Mouse (Mus musculus): Measurements from ENCODE around the gene Dzip1l.
"Not testable (repeated sequence)": the region's sequence is repeated elsewhere in the genome, so short reads cannot be mapped to it uniquely, and the experiment has no call there.

Gene Dzip1l

DNA sequence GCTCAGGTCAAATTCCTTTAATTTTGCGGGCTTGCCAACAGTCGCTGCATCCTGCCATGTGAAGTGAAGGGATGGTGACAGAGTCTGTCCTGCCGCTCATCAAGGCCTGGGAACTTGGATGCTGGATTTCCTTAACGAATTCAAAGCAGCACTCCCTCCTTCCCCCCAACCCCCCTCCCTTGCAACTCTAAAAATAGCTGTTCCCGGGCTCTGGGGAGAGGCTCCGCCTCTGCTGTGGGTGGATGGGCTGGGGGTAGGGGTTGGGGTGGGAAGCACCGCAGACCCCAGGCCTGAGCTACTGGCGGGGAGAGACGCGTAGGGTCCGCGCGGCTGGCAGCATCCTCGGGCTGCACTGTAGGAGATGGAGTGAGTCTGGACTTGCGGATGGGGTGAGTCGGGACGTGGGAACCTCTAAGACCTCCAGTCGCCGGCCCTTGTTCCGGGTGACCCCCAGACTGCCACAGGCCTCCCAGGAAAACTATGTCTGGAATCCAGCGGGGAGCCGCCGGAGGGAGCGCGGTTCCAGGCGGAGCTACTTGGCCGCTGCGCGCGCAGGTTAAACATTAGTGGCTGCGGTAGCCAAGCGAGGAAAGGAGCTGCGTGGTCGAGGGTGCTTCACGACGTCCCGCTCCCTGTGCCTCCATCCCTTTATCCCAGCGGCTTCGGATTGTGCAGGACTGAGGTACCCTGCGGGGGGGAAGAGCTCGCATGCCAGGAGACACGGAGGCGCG is at the start of gene Dzip1l:
TSS of gene Dzip1l (plus strand) at position 216 of the 731 bp plus-strand sequence.
- no peak for DNase-seq (ENCODE audit: extremely low read depth, low read depth)

DNA sequence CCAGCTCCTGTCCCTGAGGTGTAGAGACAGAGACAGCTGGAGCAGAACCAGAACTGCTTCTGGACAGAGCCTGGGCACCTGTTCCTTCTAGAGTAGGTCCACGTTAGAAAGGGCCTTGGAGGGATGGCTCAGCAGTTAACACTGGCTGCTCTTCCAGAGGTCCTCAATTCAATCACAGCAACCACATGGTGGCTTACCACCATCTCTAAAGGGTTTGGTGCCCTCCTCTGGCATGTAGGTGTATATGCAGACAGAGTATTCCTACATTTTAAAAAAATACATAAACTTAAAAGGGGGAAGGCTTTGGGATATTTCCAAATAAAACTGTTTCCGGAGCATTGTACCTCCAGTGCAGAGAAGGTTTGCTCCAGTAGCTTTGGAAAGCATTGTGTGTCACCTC is 48.6 kb upstream of the Dzip1l start:
- no peak for DNase-seq (ENCODE audit: extremely low read depth, low read depth)

DNA sequence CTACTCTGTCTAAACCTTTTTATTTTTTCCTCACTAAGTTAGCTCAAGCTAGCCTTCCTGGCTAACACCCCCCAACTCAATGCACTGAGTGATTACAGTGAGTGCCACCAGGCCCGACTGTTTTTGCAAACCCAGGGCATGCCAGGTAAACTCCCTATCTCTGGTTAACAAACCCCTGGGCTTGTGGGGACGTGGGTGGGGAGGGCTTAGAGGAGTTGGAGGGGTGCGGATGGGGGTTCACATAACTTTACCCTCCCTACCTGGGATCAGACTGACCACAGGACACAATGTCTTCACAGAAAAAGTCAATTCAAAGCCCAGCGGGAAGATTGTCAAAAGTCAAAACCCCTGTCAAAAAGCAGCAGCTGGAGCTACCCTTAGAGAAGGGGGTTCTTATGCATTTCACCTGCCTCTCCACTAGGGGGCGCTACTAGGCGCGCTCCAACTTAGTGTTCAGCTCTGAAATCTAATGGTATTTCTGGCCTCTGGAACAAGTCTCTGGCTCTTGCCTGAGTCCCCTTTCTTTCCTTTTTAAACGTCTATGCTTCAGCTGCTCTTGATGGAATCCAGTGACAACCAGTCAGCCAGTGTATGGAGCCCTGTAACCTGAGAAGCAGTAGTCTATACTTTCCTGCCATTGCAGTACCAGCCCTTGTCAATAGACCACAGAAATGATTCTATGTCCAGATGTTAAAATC is 41.6 kb upstream of the Dzip1l start:
- no peak for DNase-seq (ENCODE audit: extremely low read depth, low read depth)

DNA sequence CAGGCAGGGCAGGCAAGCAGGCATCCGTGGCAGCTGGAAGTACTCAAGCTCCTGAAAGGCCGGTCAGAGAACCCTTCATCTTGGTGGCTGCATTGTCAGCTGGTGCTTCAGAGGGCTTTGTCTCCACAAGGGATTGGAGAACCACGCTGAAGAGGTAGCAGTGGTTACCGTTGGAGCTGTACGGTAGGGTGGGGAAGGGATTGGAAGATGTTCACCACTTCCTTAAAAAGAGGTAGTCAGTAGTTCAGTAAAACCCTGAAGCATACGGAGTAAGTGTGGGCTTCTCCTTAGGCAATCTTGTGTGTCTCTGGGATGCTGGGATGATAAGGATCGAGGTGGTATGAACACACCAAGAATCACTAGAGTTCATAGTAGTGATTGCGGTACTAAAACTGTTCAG is 38.2 kb upstream of the Dzip1l start:
- DNase-seq (ENCODE audit: extremely low read depth, low read depth), result no peak

DNA sequence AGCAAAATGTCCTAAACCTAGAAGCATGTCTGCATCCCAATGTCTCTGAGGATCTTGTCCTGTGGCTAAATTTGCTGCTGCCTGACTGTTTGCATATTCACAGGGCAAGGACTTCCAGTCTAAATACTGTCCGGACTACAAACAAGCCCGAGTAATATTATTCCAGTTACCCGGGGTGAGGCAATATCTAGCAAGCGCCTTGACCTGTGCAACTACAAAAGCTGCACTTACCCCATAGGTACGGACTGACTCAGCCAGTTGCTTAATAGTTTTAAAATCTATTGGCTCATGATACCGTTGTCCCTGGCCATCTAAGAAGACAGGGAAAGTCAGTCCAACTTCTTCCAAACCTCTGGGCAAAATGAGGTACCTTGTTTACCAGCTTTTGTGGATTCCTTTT is 30.2 kb upstream of the Dzip1l start:
- not testable (repeated sequence) for DNase-seq (ENCODE audit: extremely low read depth, low read depth)

DNA sequence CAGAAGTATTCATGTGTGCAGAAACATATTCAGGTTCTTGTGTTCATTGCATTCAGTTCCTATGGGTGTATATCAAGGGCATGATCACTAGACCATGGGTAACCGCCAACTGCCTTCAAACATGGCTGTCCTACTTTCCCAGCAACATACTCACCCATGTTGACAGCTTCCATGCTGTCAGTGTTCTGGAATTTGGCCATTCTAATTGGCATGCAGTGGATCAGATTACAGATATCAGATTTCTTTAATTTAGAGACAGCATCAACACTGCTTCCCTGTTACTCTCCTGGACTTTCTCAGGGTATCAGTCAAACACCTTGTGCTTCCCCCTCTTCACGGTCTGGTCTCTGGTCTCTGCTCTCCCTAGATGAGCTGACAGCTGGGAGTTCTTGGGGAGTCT is 25.7 kb upstream of the Dzip1l start:
- no peak for DNase-seq (ENCODE audit: extremely low read depth, low read depth)

DNA sequence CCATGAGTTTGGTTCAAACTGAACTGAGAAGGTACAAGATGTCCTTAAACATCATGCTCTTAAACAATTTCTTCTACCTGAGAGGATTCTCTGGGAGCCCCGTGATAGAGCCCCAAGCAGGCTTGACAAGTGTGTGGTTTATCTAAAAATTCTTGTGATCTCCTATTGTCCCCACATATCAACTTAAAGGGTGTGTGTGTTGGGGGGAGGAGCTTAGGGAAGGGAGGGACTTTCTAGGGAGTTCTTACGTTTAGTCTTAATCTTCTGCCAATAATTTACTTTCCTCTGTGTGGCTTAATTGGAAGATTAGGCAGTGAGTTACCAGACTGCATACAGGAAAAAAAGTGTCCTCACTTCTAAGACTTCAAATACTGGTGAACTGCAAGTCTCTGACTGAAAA is 17.1 kb upstream of the Dzip1l start, which contains the start of gene A4gnt:
TSS of gene A4gnt (plus strand) at position 301 of the 400 bp plus-strand sequence.
- DNase-seq (ENCODE audit: extremely low read depth, low read depth), result no peak

DNA sequence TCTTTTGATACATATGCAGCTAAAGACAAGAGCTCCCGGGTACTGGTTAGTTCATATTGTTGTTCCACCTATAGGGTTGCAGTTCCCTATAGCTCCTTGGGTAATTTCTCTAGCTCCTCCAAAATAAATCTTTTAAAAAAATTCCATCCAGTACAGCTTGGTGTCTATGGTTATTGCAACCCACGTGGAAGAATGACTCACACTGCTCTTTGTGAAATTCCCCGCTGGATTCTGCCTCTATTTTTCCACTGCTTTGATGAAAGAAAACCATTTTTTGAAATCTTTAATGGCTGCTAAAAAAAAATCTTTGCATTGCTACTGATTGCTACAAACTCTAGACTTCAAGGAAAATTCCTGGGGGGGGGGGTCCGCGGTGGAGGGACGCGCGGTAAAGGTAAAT is 9.6 kb upstream of the Dzip1l start:
- DNase-seq (ENCODE audit: extremely low read depth, low read depth), result no peak

DNA sequence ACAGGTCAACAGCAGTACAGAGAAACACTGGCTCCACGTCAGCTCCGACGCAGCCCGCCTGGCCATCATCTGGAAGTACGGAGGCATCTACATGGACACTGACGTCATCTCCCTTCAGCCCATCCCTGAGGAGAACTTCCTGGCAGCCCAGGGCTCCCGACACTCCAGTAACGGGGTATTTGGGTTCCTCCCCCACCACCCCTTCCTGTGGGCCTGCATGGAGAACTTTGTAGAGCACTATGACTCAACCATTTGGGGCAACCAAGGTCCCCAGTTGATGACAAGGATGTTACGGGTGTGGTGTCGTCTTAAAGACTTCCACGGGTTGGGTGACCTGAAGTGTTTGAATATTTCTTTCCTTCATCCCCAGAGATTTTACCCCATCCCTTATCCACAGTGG is 9.1 kb upstream of the Dzip1l start:
- no peak for DNase-seq (ENCODE audit: extremely low read depth, low read depth)

DNA sequence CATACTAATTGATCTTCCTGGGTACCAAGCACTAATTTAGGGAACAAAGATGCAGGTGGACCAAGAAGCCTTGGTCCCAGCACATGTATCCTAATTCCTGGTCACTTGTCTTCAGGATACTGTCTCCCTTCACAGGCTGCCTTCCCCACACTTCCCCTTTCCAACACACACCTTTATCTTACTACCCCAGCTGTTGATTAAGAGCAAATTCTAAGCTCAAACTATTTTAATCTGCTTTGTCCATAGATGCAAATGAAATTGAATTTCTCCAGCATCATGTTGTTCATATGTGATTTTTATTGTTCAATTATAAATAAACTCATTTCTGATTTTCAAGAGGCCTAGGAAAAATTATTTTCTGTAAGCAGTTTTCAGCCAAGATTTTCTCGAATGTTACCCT is 7.3 kb upstream of the Dzip1l start:
- peak; percentile 54 for DNase-seq (ENCODE audit: extremely low read depth, low read depth)

DNA sequence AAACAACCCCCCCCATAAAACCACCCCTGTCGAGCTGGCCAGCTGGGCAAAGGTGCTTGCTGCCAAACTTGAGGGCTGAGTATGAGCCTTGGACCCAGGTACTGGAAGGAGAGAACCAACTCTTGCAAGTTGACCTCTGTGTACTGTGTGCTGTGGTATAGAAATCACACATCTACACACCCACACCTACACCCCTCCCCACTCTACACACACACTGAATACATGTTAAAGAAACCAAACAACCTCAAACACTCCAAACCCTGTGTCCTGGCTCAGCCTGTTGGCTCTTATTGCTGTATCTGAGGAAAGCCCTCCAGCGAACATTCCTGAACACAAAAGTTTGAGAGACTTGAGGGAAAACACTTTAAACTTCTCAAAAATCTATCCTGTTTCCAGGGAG is 6.3 kb upstream of the Dzip1l start:
- DNase-seq (ENCODE audit: extremely low read depth, low read depth), result no peak

DNA sequence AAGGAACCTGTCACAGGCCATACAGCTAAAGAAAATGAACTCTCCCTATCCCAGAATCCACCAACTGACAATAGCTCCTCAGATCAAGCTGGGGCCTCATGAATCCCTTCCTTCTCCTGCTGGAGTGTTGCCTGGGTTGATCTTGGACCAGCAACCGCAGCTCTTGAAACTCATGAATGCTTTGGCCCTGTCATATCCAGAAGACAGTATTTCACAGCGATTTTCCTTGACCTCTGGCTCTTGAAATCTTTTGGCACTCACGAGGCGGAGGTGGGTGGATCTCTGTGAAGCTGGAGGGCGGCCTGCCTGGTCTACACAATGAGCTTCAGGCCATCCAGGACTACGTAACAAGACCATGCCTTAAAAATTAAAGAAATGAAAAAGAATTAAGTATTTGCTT is 5.2 kb upstream of the Dzip1l start:
- no peak for DNase-seq (ENCODE audit: extremely low read depth, low read depth)

DNA sequence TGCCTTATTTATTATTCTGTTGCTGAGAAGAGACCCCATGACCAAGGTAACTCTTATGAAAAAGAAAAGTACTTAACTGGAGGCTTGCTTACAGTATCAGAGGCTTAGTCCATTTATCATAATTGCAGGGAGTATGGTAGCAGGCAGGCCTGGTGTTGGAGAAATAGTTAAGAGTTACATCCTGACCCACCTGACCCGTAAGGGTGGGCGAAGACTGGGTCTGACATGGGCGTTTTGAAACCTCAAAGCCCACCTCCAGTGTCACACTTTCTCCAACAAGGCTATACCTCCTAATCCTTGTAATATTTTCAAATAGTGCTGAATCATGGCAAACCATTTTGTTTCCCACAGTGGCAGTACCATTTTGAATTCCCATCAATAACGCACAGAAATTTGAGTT is 715 bp upstream of the Dzip1l start:
- DNase-seq (ENCODE audit: extremely low read depth, low read depth), result no peak

DNA sequence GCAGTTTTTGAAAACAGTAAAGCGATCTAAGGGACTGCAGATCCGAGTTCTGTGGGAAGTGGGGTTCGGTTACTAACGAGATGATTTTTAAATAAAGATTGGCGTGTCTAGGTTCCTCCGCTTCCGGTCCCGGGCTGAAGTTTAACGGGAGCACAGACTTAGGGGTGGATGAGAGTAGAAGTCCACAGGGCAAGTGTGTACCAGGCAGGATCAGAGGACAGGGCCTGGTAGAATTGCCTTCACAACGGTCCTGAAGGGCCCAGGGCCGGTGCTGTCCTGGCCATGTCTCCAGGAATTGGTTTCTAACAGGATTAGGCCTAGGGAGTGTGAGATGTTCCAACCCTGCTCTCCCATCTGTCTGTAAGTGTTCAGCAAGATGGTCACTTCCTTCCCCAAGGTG is 775 bp downstream of the Dzip1l start:
- no peak for DNase-seq (ENCODE audit: extremely low read depth, low read depth)

DNA sequence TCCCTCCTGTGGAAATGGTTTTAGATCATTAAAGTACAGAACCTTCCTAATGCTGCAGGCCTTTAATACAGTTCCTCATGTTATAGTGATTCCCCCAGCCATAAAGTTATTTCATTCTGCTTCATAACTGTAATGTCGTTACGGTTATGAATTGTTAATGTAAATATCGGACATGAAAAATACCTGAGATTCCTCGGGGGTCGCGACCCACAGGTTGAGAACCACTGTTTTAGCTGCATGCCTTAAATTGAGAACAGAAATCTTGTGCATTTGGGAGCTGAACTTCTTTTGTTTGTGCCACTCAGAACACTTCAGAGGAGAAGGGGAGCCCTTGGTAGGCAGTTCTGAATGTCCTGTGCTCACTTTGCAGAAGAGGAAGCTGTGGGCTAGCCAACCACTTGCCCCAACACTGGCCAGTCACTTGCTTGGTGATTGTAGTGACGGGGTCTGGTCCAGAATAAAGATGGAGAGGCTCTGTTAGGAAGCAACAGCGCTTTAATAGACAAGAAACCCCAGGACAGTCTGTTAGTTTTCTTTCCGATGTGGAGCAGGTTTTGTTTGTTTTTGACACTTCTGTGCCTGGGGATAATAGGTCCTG is 1.3 kb downstream of the Dzip1l start:
- no peak for DNase-seq (ENCODE audit: extremely low read depth, low read depth)

DNA sequence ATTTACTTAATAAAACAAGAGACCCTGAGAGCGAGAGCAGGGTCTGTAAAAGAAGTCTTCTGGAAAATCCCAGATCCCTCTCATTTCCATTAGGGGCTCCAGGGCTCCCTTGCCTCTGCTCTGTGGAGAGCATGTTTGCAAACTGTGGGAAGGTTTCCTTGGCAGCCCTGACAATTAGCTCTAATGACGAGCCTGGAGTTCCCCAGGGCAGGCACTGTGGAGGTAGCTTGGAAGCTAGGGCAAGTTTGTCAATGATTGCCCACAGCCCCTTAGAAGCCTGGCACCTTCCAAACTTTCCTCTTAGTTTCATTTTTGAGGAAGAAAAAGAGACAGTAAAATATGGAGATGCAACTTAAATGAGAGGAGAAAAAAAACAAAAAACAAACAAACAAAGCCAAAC is 2.5 kb downstream of the Dzip1l start:
- DNase-seq (ENCODE audit: extremely low read depth, low read depth), result no peak

DNA sequence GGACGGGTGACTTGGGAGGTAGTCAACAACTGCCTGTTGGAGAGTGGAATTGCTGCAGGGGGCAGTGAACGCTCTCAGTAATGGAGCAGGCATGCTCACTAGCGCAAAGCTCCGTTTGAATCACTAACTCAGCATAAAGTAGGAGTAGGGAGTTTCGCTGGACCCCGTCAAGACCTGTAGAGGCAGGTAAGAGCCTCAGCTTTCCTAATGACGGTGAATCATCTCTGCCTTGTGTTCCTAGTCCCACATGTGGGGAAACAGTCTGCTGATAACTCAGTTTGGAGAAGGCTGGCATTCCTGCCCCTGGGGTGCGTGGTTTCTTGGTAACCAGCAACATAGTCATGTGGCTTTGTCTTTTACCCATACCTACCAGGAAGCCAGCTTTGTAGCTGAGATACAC is 3.0 kb downstream of the Dzip1l start:
- DNase-seq (ENCODE audit: extremely low read depth, low read depth), result no peak

DNA sequence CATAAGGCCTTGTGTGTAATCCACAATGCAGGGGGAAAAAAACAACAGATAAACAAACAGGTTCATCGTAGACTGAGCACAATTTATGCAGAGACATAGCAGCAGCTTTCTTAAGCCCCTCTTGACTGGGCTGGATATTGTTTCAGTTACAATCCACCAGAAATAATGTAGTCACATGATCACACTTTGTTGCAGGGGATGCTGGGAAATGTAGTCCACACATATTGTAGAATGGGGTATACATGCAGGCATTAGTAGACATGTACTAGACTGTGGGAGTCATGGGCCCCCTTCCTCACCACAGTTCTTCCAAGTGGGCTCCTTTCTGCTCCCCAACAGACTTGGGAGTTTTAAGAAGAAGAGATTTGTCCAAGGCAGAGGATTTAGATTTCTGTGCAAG is 7.5 kb downstream of the Dzip1l start:
- no peak for DNase-seq (ENCODE audit: extremely low read depth, low read depth)

DNA sequence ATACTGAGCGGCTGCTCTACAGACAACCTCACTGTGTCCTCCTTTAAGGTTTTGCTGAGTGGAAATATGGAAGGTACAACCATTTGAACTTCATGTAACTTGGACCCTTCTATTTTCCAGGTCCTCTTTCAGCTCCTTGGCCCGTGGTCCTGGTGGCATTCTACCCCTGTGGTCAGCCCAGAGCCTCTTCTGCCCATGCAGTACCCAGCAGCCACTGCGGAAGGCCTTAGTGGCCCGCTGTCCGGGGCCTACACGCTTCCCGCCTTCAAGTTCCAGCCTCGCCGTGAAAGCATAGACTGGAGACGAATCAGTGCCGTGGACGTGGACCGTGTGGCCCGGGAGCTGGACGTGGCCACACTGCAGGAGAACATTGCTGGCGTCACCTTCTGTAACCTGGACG is 7.9 kb downstream of the Dzip1l start:
- no peak for DNase-seq (ENCODE audit: extremely low read depth, low read depth)

DNA sequence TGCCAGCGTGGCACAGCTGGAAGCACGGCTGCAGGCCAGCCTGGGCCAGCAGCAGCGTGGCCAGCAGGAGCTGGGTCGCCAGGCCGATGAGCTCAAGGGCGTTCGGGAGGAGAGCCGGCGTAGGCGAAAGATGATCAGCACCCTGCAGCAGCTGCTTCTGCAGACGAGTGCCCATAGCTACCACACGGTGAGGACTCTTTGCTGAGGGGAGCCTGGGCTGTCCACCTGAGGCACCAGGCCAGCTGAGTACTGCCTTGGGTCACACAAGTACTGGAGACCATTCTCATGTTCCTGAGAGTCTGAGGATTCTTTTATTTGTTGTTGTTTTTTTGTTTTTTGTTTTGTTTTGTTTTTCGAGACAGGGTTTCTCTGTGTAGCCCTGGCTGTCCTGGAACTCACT is 8.4 kb downstream of the Dzip1l start:
- no peak for DNase-seq (ENCODE audit: extremely low read depth, low read depth)

DNA sequence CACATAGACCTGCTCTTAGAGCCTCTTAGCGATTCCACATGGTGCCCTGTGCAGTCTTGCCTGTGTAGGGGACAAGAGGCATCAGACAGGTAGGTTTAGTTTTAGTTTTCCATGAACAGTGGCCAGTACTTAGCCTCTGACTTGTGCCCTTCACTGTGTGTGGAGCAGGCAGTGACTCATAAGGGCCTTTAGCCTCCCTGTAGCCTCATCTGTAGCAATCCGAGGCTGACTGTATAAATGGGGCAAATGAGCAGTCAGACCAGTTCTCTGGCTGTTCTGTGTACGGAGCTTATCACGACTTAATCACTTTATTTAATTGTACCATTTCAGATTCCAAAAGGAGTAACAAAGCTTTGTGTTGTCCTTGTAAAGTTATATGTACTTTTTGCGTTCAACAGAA is 10.7 kb downstream of the Dzip1l start:
- DNase-seq (ENCODE audit: extremely low read depth, low read depth), result no peak

DNA sequence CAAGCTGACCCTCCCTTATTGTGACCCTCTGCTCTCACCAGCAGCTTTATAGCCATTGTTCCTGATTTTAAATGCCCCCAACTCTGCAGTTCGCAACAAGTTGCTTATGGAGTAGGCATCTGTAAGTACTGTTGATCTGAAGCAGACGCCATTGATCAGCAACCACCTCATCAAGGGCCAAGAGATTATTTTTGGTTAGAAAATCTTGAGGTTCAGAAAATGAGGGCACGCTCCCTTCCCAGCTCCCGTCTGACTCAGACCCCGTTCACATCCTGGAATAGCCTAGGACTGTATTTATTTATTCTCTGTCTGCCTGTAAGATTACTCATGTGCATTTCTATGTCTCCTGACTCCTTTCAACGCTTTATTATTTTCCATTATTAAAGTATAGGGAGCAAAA is 16.1 kb downstream of the Dzip1l start:
- no peak for DNase-seq (ENCODE audit: extremely low read depth, low read depth)

DNA sequence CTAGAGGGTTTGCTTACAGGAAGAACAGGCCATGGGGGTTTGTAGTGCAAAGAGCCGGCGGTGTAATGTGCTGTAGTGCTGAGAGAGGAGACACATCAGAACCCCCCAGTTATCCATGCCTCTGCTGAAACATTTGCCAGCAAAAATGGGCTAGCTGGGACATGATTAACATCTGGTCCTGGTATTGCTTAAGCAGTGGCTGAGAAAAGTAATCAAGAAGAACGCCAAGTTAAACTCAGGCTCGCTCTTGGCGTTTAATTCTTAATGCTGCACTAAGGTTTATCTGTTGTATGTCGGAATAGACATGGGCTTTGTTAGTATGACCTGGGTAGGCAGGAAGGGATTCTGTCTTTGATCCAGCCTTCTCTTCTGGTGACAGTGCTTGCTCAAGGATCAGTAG is 16.8 kb downstream of the Dzip1l start:
- DNase-seq (ENCODE audit: extremely low read depth, low read depth), result no peak
